8 mouse cellular contexts compared by ENCODE assay signal in the genomic region with DNA sequence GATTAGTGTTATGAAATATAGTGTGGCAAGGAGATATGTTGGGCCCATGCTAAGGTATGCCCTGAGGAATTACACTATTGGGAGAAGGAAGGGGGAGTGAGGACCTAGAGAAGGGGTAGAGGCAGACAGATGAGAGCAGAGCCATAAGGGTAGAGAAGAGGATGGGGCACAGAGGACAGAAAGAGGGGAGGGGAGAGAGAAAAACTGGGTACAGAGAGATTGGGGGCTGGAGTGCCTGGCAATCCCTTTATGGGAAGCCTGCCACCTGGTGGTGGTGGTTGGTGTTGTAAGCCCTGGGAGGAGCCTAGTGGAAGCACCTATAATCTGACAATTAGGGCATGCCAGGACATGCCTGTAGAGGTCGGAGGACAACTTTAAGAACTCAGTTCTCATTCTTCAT. TPM values are rescaled to one million over a fixed set of nuclear protein-coding genes. Genes with fewer than 3 reads are reported as not detected.
DNase-seq lines count a peak whose midpoint lies in the region; ATAC-seq lines count a peak whose summit lies in the region.

No protein-coding gene starts in this region.

- no peaks in the 10 kb centered on the region for H3K79me2 ChIP-seq in macrophage (ENCODE audit: inconsistent target)

- peak; percentile 80 for ATAC-seq in frontal cortex, adult (ENCODE audit: low TSS enrichment)
- ATAC-seq in hindbrain, embryonic 16.5 days = peak; percentile 68

- no peak overlapping the region for H3K4me3 ChIP-seq in hindbrain, embryonic 16.5 days (ENCODE audit: low read length)
- H3K4me3 ChIP-seq in macrophage (ENCODE audit: inconsistent target) = no peak overlapping the region

- DNase-seq in NIH3T3 (ENCODE audit: low read depth) = peak; percentile 87
- peak; percentile 82 for DNase-seq in cerebellum, adult 8-10 months
- peak; percentile 81 to 83 for DNase-seq in layer of hippocampus, postnatal 36 days
- DNase-seq in retina, postnatal 7 days (ENCODE audit: low read depth, low spot score) = peak; percentile 71
- DNase-seq in thymus, postnatal 4 days = peak; percentile 97

- H3K27me3 ChIP-seq in hindbrain, embryonic 16.5 days (replicated peaks; ENCODE audit: control insufficient read depth, insufficient read depth, low read length) = no peaks in the 10 kb centered on the region

- H3K4me1 ChIP-seq in hindbrain, embryonic 16.5 days (ENCODE audit: control insufficient read depth, insufficient read depth, low read depth, low read length) = no peaks in the 10 kb centered on the region

- no peak overlapping the region for H3K9ac ChIP-seq in hindbrain, embryonic 16.5 days (ENCODE audit: low read depth, low read length)

- H3K36me3 ChIP-seq in hindbrain, embryonic 16.5 days (ENCODE audit: control insufficient read depth, insufficient read depth, low read length) = 0 out of 2 replicates have a peak, but pooled peaks cover 4% of the 10 kb centered on the region
- H3K36me3 ChIP-seq in macrophage (ENCODE audit: inconsistent target) = peaks cover 68% of the 10 kb centered on the region; the same call in 1 of the 2 replicates

- no peak overlapping the region for H3K27ac ChIP-seq in hindbrain, embryonic 16.5 days (ENCODE audit: low read depth, low read length)
- peak overlapping the region; percentile 28 for H3K27ac ChIP-seq in macrophage

- H3K4me2 ChIP-seq in hindbrain, embryonic 16.5 days (ENCODE audit: low read length) = no peak overlapping the region

- WGBS in hindbrain, embryonic 16.5 days = 19% methylated on average over 1 of the region's 1 CpGs
- 12% methylated on average over 1 of the region's 1 CpGs for WGBS in macrophage (ENCODE audit: missing documents)

- no peaks in the 10 kb centered on the region for H3K9me3 ChIP-seq in hindbrain, embryonic 16.5 days (ENCODE audit: control insufficient read depth, low read length)

RNA-seq across cellular contexts. Expression of a gene that starts 39.4 kb away (rescaled TPM):
- polyA plus RNA-seq in hindbrain, embryonic 16.5 days (2015; fragmentation: Nextera tagmentation; extraction: Ambion mirVana) = 10.4 and 12.2 TPM in 2 replicates
- total RNA-seq in layer of hippocampus, postnatal 36 days (2021) = 10 to 100 TPM; 17.6 to 22.5 TPM
- 100 to 1,000 TPM in 10 of 26 experiments, 10 to 100 TPM in 16; 31.9 to 180 (median 88.4) TPM for total RNA-seq in macrophage (2018; cell fraction: chromatin; rRNA removed)
- 10 to 100 TPM; 13.9 to 50.6 (median 29.3) TPM for total RNA-seq in macrophage (2018; cell fraction: cytosol; rRNA removed)
- 100 to 1,000 TPM in 2 of 26 experiments, 10 to 100 TPM in 24; 19.5 to 134 (median 44.8) TPM for total RNA-seq in macrophage (2018; cell fraction: nucleus; rRNA removed)
- 25.6 to 41.0 TPM (median 25.9 TPM) in 3 replicates for polyA plus RNA-seq in macrophage (2018)

RNA-seq across cellular contexts. Expression of a gene that starts 47.0 kb away (rescaled TPM):
- 5.5 and 5.7 TPM in 2 replicates for polyA plus RNA-seq in hindbrain, embryonic 16.5 days (2015; fragmentation: Nextera tagmentation; extraction: Ambion mirVana)
- total RNA-seq in layer of hippocampus, postnatal 36 days (2021) = 10 to 100 TPM; 12.2 to 13.1 TPM
- total RNA-seq in macrophage (2018; cell fraction: chromatin; rRNA removed) = 10 to 100 TPM in 13 of 26 experiments, 1 to 10 TPM in 11, under 1 TPM in 2; 0.74 to 24.8 (median 9.4) TPM
- 1 to 10 TPM in 23 of 26 experiments, under 1 TPM in 3; 0.38 to 5.7 (median 3.3) TPM for total RNA-seq in macrophage (2018; cell fraction: cytosol; rRNA removed)
- total RNA-seq in macrophage (2018; cell fraction: nucleus; rRNA removed) = 10 to 100 TPM in 6 of 26 experiments, 1 to 10 TPM in 20; 1.2 to 15.9 (median 6.1) TPM
- polyA plus RNA-seq in macrophage (2018) = 2.9 to 3.8 TPM (median 3.3 TPM) in 3 replicates
